Mouse (Mus musculus): ENCODE data around the gene Zfp628.

DNA sequence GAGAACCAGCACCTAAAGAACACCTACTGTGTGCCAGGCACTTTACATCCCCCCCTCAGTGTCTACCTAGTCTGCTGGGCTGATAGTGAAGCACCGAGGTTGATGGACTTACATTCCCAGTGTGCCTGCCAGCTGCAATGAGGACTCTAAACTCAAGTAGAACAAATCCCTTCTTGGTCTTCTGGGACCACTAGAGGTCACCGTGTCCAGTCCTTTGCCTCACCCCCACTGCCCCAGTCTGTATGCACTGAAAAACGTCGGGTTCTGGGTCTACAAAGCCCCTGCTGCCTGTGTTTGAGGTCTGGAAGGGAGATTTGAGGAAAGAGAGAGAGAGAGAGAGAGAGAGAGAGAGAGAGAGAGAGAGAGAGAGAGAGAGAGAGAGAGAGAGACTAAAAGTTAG, 9.5 kb downstream of the Zfp628 start:
- TF ChIP-seq CTCF (IDR thresholded peaks at IDR 0.05 in 2 of 3, conservative IDR thresholded peaks at IDR 0.05 in 1 of 3; ENCODE audit: control insufficient read depth in 1 of 3, insufficient read depth in 1 of 3, low read depth in 2 of 3, low read length in 3 of 3, poor library complexity in 1 of 3, severe bottlenecking in 1 of 3) (no peak), ETS1 (IDR thresholded peaks at IDR 0.05; ENCODE audit: low read depth, low read length) (no peak), ZNF384 (IDR thresholded peaks at IDR 0.05; ENCODE audit: low read depth, low read length) (no peak), MAFK (IDR thresholded peaks at IDR 0.05; ENCODE audit: borderline replicate concordance, low read depth, low read length) (no peak), CHD2 (IDR thresholded peaks at IDR 0.05; ENCODE audit: low read length) (no peak), MXI1 (IDR thresholded peaks at IDR 0.05; ENCODE audit: low read depth, low read length) (no peak), MAX (IDR thresholded peaks at IDR 0.05; ENCODE audit: low read length) (no peak), UBTF (IDR thresholded peaks at IDR 0.05; ENCODE audit: borderline replicate concordance, insufficient read depth, low read depth, low read length) (no peak), EP300 (IDR thresholded peaks at IDR 0.05; ENCODE audit: low read depth in 1 of 2, low read length in 2 of 2) (no peak), SIN3A (IDR thresholded peaks at IDR 0.05; ENCODE audit: low read length) (no peak), POLR2A (IDR thresholded peaks at IDR 0.05; ENCODE audit: control insufficient read depth in 1 of 2, insufficient read depth in 1 of 2, low read depth in 1 of 2, low read length in 2 of 2, poor library complexity in 1 of 2) (no peak), USF1 (IDR thresholded peaks at IDR 0.05; ENCODE audit: low read depth, low read length) (no peak), JUND (IDR thresholded peaks at IDR 0.05; ENCODE audit: low read depth, low read length) (0 out of 2 replicates have a peak, but pooled peaks have one; percentile 45)

Data from MEL (cell line).